Mouse (Mus musculus): ENCODE results near the gene Doc2g.

- TF ChIP-seq POLR2A (IDR thresholded peaks at IDR 0.05; ENCODE audit: low read depth, low read length) = no peak
- no peak for TF ChIP-seq CTCF (IDR thresholded peaks at IDR 0.05; ENCODE audit: borderline replicate concordance, insufficient read depth, low read length)
These were observed 49.5 kb downstream of the Doc2g start for GRCm38 (mm10) chr19:4052516-4053030.

Data from embryonic fibroblast, embryonic 13.5 days (primary cell).